Mouse (Mus musculus): ENCODE data around the gene Zfp871.

DNA sequence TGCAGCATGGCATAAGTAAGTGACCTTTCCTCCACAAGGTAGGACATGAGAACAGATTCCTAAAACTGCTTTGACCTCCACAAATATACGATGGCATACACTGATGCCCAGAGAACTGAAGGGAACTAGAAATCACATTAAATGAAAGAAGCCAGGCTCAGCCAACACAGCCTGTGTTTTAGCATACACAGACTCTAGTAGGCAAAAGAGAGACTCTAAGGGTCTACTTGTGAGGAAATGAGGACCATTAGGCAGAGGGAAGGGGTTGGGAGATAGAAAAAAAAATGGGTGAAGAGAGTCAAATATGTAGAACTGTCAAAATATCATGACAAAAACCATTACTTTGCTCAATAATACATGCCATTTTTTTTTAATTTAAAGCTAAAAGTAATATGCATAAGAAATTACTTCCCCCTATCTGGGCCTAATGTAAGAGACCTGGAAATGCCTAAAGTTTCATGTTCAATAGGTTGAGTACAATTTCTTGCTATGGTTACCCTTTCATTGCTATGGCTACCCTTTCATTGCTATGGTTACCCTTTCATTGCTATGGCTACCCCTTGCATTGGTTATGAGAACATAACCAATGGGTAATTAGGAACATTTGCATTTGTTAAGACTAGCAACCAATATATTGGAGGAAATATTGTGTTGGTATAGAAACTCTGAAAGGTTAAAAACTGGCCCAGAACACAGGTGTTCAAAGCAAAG, 28.1 kb upstream of the Zfp871 start:
- TF ChIP-seq POLR2A (IDR thresholded peaks at IDR 0.05; ENCODE audit: low read depth, low read length) (no peak), RCOR1 (conservative IDR thresholded peaks at IDR 0.05; ENCODE audit: low read depth, low read length) (no peak), USF1 (IDR thresholded peaks at IDR 0.05; ENCODE audit: low read depth, low read length) (no peak), EP300 (IDR thresholded peaks at IDR 0.05; ENCODE audit: low read length) (no peak), CTCF (conservative IDR thresholded peaks at IDR 0.05 in 1 of 2, IDR thresholded peaks at IDR 0.05 in 1 of 2; ENCODE audit: low read depth in 2 of 2, low read length in 2 of 2) (no peak), IRF4 (IDR thresholded peaks at IDR 0.05; ENCODE audit: low read depth, low read length) (no peak), TBP (conservative IDR thresholded peaks at IDR 0.05; ENCODE audit: low read depth, low read length) (no peak), ZKSCAN1 (IDR thresholded peaks at IDR 0.05; ENCODE audit: borderline replicate concordance, low read depth, low read length) (no peak), ETS1 (conservative IDR thresholded peaks at IDR 0.05; ENCODE audit: low read depth, low read length) (no peak), MAZ (IDR thresholded peaks at IDR 0.05; ENCODE audit: low read depth, low read length) (no peak)

All from CH12.LX (cell line).